Mouse (Mus musculus): ENCODE results near the gene Kcnq5.
A peak's percentile ranks its signal among the peaks of the same experiment; 100 is the strongest.
"Not testable (repeated sequence)": the region's sequence is repeated elsewhere in the genome, so short reads cannot be mapped to it uniquely, and the experiment has no call there.

Gene Kcnq5

DNA sequence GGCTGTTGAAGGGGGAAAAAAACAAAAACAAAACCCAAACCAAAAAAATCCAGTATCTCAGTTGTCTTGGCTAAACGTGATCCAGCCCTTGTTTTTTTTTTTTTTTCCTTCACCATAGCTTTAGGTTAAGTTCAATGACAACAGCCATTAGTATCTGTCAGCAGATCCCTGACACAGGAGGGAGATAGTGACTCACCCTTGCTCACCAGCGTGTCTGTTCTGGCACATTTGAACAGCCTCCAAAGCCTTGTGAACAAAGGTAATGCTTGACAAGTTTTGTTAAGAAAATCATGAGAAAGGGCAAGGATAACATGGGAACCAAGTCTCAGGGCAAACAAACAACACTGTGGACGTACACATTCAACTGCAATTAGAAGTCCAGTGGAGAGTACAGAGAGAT, 123.2 kb downstream of the Kcnq5 start:
- no peak for DNase-seq (ENCODE audit: low read depth, low spot score)

DNA sequence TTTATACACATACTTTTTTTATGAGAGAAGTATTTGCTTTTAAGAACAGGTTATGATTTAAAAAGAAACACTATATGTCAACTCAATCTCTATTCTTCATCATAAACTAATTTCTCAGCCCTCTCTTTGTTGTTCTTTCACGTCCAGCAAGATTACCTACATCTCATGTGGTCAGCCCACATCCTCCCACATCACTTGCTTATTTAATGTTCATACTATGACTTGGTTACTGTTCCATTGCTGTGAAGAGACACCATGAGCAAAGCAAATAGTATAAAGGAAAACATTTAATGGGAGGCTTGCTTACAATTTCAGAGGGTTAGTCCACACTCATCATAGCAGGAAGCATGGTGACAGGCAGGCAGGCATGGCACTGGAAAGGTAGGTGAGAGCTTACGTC, 124.4 kb downstream of the Kcnq5 start:
- DNase-seq (ENCODE audit: low read depth, low spot score), result no peak

DNA sequence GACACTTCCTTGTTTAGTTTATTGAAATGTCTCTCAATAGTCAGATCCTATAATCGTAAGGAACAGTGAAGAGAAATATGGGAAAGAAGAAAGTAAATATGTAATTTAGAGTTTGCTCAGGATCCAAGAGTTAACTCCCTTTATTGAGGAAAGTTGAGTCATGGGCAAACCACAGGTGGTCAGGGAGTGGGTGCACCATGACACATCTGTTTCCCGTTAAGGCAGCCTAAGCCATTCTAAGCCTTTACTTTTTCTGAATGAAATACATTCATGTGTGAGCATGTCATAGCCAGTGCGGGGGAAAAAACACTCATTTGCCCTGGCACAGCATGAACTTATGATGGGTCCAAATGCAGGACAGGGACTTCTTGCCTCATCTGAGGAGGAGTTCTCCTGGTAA, 125.4 kb downstream of the Kcnq5 start:
- DNase-seq (ENCODE audit: low read depth, low spot score), result no peak

DNA sequence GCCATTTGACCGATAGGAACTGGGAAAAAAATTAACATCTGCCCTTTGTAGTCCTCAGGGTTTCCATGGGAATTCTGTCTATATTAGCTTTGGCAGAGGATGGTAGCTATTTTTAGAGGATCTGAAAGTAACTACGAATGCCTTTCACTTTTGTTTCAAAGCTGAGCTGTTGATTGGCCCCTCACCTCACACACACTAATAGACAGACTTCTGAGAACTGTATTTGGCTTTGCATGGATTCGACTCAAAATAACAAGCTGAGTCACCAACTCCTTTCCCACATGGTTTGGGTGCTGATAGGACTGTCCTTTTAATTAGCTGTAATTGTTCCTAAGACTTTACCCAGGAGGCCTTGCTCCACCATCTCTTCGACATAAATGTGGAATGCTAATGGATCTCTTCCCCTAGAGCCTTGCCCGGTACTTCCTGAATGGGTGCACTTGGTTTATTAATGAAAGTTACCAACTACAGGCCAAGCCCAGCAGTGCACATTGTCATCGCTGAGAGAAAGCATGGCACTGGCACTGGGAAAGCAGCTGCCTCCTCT, 131.8 kb downstream of the Kcnq5 start:
- DNase-seq (ENCODE audit: low read depth, low spot score), result no peak

DNA sequence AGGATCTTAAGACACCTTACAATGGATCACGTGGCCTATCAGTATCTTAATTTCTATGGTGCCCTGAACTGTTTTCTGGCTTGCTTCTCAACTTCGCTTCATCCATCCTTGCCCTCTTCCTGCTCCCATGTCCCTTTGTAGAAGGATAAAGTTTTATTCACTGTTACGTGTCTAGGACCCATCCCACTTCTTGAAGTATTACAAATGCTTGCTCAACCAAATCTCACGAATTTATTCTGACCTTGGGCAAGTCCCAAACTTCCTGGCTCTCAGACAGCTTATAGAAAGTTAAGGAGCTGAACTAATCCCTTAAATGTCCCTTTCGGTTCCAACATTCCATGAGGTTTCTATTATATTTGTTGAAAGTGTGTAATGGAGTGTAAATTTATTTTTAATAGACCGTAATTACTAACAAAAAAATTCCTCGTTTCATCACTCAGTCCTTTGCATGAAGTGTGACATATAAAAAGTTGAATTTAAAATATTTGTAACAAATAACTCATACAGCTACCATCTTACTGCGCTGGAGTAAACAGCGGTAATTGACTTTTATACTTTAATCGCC, 141.6 kb downstream of the Kcnq5 start:
- DNase-seq (ENCODE audit: low read depth, low spot score), result no peak

DNA sequence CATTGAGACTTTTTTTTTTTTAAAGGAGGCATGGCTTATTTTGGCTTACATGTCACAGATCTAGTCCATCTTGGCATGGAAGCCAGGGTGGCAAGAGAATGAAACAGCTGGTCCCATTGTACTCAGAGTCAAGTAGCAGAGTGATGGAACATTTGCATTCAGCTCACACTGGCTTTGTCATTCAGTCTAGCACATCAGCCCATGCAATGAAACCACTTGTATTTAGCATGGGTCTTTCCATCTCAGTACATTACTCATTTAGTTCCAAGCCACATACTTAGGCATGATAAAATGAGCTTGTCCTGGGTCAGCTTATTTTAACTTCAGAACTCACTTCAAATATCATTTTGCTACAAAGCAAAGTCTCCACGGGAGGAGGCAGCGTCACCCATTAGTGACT, 156.7 kb downstream of the Kcnq5 start:
- DNase-seq (ENCODE audit: low read depth, low spot score), result peak; percentile 15

DNA sequence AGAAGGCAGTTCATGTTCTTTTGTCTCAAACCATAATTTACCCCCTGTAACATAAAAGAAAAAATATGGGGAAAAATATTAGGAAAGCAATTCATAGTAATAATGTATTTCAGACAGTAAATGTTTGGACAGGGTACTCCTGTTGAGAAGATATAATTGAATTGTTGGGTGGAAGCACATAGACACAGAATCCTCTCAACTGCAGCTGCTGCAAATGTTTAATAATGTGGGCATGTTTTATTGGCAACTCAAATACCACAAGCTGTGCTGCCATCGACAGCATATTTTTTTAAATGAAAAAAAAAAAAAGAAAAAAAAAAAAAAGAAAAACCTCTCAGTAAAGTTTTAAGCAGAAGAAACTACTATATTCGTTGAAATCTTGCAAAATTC, 157.3 kb downstream of the Kcnq5 start:
- DNase-seq (ENCODE audit: low read depth, low spot score), result no peak

DNA sequence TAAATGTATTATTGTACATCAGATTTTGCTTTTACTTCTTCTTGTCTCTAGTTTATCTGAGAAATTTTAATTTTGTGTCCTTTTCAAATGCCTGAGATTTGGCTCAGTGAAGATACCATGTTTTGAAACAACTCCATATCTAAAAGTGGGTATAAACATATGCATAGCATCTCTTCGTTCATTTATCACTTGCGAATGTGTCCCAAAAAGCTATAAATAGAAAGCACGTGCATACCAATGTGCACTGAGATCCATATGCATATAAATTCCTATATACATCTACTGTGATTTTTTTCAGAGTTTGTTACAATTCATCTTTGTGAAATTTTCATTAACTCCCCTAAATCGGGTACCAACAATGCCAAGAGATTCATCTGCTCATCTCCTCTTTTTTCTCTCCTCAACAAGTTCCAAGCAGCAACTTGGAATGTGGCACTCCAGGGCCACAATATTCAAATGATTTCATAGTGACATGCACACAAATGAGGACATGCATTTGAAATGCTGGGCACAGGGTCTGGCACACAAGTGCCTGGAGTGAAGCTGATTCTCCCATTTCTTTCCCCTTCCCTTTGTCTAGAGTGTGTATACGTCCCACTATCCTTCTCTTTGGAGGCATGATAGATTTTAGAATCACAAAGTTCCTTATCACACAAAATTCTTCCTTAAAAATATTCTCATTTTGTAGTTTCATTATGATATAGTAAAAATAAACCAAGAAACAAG, 157.8 kb downstream of the Kcnq5 start:
- no peak for DNase-seq (ENCODE audit: low read depth, low spot score)

DNA sequence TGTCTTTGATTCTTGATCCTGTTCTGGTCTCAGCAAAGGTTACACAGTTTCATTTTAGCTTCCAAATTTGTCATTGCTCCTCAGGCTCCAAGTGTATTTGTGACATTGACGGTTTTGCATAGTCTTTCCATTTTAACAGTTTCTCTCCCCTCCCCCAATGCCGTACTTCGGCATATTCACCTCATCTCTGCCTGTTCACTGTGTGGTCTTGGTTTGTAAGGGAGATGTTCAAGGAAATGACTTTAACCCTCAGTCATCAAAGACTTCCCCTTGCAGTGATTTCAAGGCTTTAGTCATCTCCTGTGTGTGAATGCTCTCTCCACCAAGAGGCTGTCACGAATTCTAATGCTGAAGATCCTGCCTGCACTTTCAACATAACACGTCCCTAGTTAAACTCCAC, 181.0 kb downstream of the Kcnq5 start:
- DNase-seq (ENCODE audit: low read depth, low spot score), result no peak

DNA sequence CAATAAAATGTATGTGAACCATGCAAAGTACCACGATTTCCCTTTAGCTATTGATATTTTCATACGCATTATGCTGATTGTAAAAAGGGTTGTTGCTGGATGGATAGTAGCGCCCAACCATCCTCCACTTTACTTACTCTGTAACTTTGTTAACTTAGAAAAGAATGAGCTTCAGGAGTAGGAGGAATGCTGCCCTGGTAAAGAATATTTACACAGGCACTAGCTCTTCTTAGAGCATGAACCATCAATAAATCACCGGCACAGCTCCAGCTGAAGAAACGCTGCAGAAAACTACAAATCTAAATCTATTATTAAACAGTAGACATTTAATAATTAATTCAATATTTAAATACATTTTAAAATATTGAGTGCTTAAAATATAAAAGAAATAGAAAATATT, 184.2 kb downstream of the Kcnq5 start:
- no peak for DNase-seq (ENCODE audit: low read depth, low spot score)

DNA sequence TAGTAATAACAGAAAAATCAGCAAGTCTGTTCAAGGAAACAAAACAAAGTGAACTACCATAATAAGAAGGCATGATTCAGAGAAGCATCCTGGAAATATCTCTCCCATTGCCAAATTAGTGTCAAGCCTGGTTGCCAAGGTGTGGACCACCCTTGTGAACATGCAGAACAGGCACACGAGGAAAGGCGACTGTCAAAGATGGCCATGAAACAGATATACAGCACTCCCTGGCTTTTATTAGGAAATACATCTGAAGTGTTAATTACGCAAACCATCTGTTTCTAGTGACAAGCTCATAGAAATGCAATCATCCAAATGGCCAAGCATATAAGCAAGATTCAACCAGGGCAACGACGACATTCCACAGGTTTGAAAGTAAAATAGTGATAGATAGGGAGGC, 187.8 kb downstream of the Kcnq5 start:
- DNase-seq (ENCODE audit: low read depth, low spot score), result no peak

DNA sequence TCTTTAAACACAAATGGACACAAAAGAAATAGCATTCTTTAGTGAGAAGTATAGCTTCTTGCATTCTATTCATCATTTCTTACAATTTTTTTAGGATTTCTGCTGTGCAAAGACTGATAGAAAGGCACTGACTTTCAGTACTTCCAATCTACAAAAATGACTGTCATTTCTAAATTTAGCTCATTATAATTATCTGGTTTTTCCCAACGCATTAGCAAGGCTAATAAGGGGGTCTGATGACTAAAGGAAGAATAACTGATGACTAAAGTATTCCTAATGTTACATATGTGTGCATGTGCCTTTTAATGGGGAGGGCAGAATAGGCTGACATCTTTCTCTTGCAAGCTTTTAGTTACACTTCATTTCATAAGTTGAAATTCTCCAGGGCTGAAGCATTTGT, 191.2 kb downstream of the Kcnq5 start:
- no peak for DNase-seq (ENCODE audit: low read depth, low spot score)

DNA sequence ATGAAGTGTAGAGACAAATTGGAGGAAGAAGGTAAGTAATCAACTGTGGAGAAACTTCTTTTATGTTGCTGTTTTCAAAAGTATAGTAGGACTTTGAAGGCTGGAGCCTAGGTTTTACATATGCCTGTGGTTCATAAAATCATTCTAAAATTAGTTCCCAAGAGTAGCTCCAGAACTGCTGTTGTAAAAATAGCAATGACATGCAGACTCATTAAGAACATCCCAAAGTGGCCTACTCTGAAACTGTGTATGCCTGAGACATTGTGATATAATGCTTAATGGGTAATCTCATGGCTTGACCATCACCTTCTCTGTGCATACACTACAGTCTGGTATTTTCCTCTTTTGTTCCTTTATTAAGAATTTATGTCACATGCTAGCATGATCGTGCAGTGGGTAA, 212.4 kb downstream of the Kcnq5 start:
- DNase-seq (ENCODE audit: low read depth, low spot score), result no peak

DNA sequence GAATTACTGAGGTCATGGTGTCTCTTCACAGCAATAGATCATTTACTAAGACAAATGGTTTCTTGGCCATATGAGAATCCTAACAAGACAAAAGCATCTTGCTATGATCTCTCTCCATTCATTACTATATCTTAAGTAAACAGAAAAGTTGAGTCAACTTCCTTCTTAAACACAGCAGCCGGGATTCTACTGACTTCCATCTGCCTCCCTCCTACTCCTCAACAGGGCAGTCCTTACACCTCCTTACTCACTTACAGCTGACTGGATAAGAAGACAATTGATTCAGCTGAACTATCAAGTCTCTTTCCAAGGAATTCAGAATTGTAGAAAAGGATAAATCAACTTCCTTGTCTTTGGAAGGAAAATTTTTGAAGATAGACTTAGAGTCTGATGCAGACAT, 232.6 kb downstream of the Kcnq5 start:
- no peak for DNase-seq (ENCODE audit: low read depth, low spot score)

DNA sequence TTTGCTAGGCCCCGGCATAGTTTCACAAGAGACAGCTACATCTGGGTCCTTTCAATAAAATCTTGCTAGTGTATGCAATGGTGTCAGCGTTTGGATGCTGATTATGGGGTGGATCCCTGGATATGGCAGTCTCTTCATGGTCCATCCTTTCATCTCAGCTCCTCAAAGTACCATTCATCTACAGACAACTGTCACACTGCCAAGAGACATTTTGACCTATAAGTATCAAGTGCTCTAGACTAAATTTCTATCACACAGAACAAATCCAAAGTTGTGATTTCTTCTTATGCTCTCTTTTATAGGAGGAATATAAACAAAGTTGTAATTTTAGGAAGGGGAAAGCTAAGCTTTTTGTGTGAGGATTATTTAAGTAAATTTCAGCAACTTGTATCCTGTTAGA, 238.5 kb downstream of the Kcnq5 start:
- not testable (repeated sequence) for DNase-seq (ENCODE audit: low read depth, low spot score)

DNA sequence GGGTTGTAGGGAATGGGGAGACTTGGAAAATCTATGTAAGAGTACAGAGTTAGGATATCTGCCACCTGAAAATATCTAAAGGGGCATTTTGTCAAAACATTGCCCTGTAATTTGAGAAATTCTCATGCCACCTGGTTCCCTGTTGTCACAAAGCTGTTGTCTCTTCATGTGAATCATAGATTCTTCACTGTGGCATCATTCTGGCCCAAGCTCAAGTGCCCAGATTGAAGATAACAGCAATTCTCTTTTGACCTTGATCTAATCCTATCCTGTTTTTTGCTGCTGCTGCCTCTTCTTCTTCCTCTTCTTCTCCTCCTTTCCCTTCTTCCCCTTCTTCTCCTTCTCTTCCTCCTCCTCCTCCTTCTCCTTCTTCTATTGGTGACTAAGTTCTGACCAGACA, 240.5 kb downstream of the Kcnq5 start:
- DNase-seq (ENCODE audit: low read depth, low spot score), result no peak

DNA sequence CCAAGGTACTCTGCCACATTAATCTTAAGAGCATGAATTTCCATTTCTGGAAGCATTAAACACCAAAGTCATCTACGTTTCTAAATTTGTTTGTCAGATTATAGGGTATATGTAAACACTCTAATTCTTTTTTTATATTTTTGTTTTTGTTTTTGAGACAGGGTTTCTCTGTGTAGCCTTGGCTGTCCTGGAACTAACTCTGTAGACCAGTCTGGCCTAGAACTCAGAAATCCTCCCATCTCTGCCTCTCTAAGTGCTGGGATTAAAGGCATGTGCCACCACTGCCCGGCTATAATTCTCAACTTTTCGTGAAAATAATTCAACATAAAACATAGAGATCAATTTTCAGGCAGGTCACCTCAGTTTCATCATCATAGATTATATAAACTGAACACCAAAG, 246.9 kb downstream of the Kcnq5 start:
- peak; percentile 27 for DNase-seq (ENCODE audit: low read depth, low spot score)

DNA sequence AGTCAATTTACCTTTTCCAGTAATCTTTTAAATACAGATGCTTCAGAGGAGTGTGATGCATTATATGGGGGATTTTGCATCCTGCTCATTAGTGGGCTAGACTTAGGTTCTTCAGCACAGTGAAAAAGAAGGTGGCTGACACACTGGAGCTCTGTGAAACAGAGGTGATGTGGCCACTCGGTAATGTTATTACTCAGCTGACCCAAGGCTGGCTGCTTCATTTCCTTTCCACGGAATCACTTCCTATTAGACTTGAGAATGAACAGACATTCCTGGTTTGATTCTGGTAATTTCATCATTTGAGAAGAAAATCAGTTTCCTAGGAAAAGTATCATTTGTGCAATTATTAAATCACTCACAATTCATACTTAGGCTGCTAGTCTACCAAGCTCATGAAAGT, 249.0 kb downstream of the Kcnq5 start:
- no peak for DNase-seq (ENCODE audit: low read depth, low spot score)

DNA sequence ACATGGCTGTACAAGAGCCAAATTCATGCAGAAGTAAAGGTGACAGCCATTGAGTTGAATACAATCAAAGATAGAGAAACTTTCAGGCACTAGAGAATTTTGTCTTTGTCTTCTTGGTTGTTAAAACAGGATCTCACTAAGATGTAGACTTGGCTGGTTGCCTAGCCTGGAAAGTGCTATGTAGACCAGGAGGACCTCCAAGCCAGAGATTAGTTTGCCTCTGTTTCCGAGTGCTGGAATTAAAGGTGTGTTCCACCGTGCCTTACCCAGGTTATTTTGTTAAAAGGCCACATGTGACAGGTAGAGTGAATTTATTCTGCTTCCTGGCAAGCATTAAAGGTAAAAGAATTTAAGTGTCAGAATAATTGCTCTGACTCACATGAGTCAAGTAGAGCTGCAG, 271.3 kb downstream of the Kcnq5 start:
- no peak for DNase-seq (ENCODE audit: low read depth, low spot score)

DNA sequence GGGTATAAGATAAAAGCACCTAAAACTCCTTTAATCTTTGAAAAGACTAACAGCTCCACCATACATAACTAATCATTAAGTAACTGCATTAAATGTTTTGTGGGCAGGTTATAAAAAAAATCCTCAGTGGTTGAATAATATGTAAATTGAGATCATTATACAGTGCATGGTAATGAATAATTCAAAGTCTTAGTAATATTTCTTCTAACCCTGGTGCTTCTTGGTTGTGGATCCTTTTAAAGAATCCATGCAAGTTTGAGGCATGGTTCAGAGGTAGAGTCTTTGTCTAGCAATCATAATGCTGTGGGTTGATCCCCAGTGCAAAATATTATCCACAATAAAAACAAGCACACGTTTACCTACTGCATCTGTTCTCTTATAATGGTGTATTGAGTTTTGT, 272.8 kb downstream of the Kcnq5 start:
- no peak for DNase-seq (ENCODE audit: low read depth, low spot score)

DNA sequence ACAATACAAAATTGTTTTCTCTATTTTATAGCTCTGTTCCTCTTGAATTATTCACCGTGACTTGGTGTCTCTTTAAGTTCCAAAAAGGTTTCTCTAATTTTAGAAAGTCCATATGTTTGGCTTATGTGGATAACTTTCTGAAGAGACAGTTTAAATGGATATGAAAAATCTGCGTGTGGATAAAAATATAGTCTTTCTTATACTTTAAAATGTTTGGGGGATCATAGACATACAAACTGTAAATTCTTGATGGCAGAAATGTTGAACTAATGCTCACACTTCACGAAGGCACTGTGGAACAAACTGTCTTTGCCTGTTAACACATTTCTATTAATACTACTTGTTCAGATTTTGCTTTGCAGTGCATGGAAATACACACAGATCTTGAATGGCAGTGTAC, 277.3 kb downstream of the Kcnq5 start:
- no peak for DNase-seq (ENCODE audit: low read depth, low spot score)

DNA sequence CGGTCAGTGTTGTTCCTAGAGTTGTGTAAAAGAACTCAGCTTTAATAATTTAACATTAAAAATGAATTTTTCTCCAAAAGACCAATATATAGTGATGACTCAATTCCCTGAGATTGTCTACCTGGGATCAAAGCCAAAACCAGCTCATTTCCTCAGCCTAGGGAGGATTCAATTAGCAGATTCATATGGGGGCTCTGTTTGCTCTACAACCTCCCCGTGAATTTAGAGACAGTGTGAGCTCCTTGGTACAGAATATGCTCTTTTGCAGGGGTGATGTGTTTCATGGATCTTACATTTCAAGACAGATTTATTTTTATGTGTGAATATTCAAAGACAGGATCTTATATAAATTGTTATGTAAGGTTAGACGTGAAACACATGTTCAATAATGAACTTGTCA, 284.9 kb downstream of the Kcnq5 start:
- DNase-seq (ENCODE audit: low read depth, low spot score), result no peak

DNA sequence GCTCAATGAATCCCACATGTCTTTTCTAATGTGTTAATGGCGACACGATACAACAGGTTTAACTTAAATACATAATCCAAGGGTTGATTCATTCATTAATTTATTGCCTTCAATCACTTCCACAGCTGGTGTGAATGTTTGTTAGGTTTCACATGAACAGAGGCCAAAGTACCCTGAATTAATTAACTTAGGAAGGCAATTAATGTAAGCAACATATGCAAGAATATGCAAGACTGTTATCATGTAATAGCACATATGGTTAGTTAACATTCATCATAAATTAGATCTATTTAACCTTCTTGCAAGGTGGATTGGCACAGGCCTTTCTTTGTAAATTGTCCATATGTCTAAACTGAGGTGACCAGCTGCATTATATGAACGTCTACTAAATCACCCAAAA, 300.9 kb downstream of the Kcnq5 start:
- no peak for DNase-seq (ENCODE audit: low read depth, low spot score)

DNA sequence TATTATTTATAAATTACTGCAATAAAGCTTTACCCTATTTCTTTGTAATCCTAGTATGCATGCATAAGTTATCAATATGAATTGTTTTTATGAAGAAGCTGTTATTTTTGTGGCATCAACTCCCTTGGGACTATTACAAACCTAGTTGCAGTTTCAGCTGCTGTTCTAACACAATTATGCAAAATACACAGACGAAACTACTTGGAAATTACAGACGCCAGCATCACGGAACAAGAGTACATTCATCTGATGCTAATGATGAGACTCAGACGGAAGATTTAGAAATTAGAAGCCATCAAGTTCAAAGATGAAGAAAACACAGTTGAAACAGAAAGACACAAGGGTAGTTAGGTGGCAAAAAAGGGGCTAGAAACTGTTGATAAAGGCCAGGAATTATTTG, 310.9 kb downstream of the Kcnq5 start:
- no peak for DNase-seq (ENCODE audit: low read depth, low spot score)

Measured in ZHBTc4 (cell line).